Mouse (Mus musculus) brain, embryonic 14.5 days (tissue): ENCODE data around the gene Elmo1.

Source experiments
- CTCF ChIP-seq: fragments of 200-500 bp; IDR thresholded peaks from 2 replicates; pipeline ENCODE4 v1.5.1; 2012; ENCODE audit warnings: inconsistent platforms, mild to moderate bottlenecking, moderate library complexity, borderline replicate concordance; ENCODE audit not compliant: insufficient read depth, insufficient read length; ENCODE audit errors: extremely low read depth
- POLR2A ChIP-seq: fragments of 200-500 bp; IDR thresholded peaks from 2 replicates; pipeline ENCODE4 v1.6.1; 2012; ENCODE audit warnings: mild to moderate bottlenecking, inconsistent platforms, borderline replicate concordance; ENCODE audit not compliant: poor library complexity, insufficient read depth, insufficient read length, severe bottlenecking; ENCODE audit errors: extremely low read depth

DNA sequence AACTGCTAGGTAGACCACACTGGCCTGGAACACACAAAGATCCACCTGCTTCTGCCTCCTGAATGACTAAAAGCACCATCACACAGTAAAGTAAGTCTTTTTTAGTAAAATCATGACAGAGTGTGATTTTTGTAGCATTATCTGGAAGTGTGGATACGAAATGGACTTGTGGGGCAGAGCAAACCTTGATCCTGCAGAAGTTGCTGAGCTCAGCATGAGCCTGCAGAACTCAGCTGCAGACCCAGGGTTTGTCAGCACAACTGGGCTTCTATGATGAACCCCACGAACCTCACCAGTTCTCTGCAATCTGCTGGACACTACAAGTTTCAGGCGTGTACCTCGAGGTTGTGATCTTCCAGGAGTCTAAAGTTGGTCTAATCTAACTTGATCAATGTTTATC is 37.7 kb downstream of the Elmo1 start:
- TF ChIP-seq CTCF (no peak), POLR2A (no peak)
